Mouse (Mus musculus) cortical plate, adult 2 months (tissue): ENCODE measurements around the gene Bbs2.

Experiments
- CTCF ChIP-seq: fragments of 200-500 bp; IDR thresholded peaks from 2 replicates; pipeline ENCODE4 v1.5.1; 2011; ENCODE audit warnings: mild to moderate bottlenecking, control low read depth, low read length; ENCODE audit not compliant: insufficient read depth; ENCODE audit errors: extremely low read depth
- POLR2A ChIP-seq: fragments of 200-500 bp; IDR thresholded peaks from 2 replicates; pipeline ENCODE4 v1.6.1; 2011; ENCODE audit warnings: mild to moderate bottlenecking, low read length, control low read depth; ENCODE audit not compliant: insufficient read depth; ENCODE audit errors: extremely low read depth

GRCm38 (mm10) chr8:94113435-94113834 lies 14.7 kb upstream of the Bbs2 start:
- TF ChIP-seq CTCF (no peak), POLR2A (no peak)
